Mouse (Mus musculus) heart, postnatal 0 days (tissue): ENCODE results near the gene Erg. TPM values are rescaled to one million over a fixed set of nuclear protein-coding genes. Genes with fewer than 3 reads are reported as not detected.

ENCODE experiments used
- ATAC-seq: fragments of 200-750 bp; cut with Nextera tagmentation; 2 replicates; pipeline ENCODE4 v1.8.0; 2017; ENCODE audit warnings: low read depth, moderate number of reproducible peaks, moderate library complexity; ENCODE audit not compliant: insufficient read depth
- DNase-seq: peaks from one replicate; pipeline ENCODE4 v3.0.0-alpha.2; 2016; ENCODE audit warnings: low spot score
- H3K27ac ChIP-seq: fragments of 300-500 bp; sonication (generic); 2 replicates; pipeline ENCODE4 v1.5.1; 2014; ENCODE audit warnings: low read depth, mild to moderate bottlenecking
- H3K27me3 ChIP-seq: fragments of 300-500 bp; sonication (generic); 2 replicates; pipeline ENCODE4 v1.6.1; 2014; ENCODE audit warnings: low read length, mixed read lengths; ENCODE audit not compliant: control insufficient read depth, insufficient read depth
- H3K36me3 ChIP-seq: fragments of 300-500 bp; sonication (generic); replicated peaks from 2 replicates; pipeline ENCODE4 v1.6.1; 2014; ENCODE audit warnings: low read length, mixed read lengths; ENCODE audit not compliant: control insufficient read depth, insufficient read depth
- H3K4me1 ChIP-seq: fragments of 300-500 bp; sonication (generic); 2 replicates; pipeline ENCODE4 v1.6.1; 2014; ENCODE audit warnings: antibody characterized with exemption; ENCODE audit not compliant: control insufficient read depth, insufficient read depth
- H3K4me2 ChIP-seq: fragments of 300-500 bp; sonication (generic); 2 replicates; pipeline ENCODE4 v1.6.1; 2014; ENCODE audit warnings: low read depth, mild to moderate bottlenecking, low read length, moderate library complexity
- H3K4me3 ChIP-seq: fragments of 300-500 bp; sonication (generic); 2 replicates; pipeline ENCODE4 v1.5.1; 2014; ENCODE audit warnings: low read depth, low read length
- H3K9ac ChIP-seq: fragments of 300-500 bp; sonication (generic); replicated peaks from 2 replicates; pipeline ENCODE4 v1.6.1; 2014; ENCODE audit warnings: low read depth, low read length, mixed read lengths
- H3K9me3 ChIP-seq: fragments of 300-500 bp; sonication (generic); replicated peaks from 2 replicates; pipeline ENCODE4 v1.6.1; 2016; ENCODE audit warnings: low read length; ENCODE audit not compliant: control insufficient read depth
- CTCF ChIP-seq: IDR thresholded peaks from 2 replicates; pipeline ENCODE4 v1.5.1; 2016; ENCODE audit warnings: antibody characterized with exemption, control low read depth, low read depth
- EP300 ChIP-seq: IDR thresholded peaks from 2 replicates; pipeline ENCODE4 v1.6.1; 2016; ENCODE audit warnings: antibody characterized with exemption, low read depth
- WGBS: fragments of 180-500 bp; shearing (Covaris S2); extraction: QIAGEN DNeasy Blood & Tissue Kit; methylation state at CpG from one replicate; pipeline ENCODE4 v1.1.7; 2014; 5-methylcytosine and 5-hydroxymethylcytosine counted together
- polyA plus RNA-seq: library from polyadenylated mRNA; unstranded; fragments of >200 nt; fragmentation: Nextera tagmentation; extraction: Ambion mirVana; gene quantifications from 2 replicates; pipeline ENCODE4 v1.2.1, GENCODE M21; 2015
- total RNA-seq: library from RNA; depleted of rRNA; stranded (reverse); fragments of >200 nt; gene quantifications from 2 replicates; pipeline ENCODE4 v1.2.3, GENCODE M21; 2014; ENCODE audit warnings: low replicate concordance

The Erg gene
- total and polyA plus RNA-seq, 2 experiments from 2014 or later = 7.2 to 12.1 TPM

DNA sequence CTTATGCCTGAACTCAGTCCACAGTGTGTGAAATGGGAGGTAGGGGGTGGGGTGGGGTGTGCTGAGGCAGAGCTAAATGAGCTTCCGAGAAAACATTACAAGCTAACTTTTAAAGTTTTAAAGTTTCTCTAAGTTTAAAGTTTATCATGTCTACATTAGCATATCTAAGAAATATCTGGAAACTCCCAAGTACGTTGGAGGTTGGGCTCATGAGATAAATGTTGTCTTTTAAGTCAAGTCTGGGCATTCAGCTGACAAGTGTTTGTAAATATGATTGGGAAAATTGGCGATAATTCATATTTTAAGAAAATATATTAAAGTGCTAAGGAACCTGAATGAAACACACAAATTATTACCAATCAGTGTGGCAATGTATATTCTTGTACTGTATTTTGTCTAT lies 112.4 kb downstream of the Erg start:
- Histone ChIP-seq H3K9ac (no peak overlapping the region), H3K4me2 (no peak overlapping the region), H3K27me3 (no peaks in the 10 kb centered on the region), H3K36me3 (no peaks in the 10 kb centered on the region), H3K27ac (no peak overlapping the region), H3K9me3 (no peaks in the 10 kb centered on the region), H3K4me3 (no peak overlapping the region), H3K4me1 (no peaks in the 10 kb centered on the region)
- ATAC-seq (no peak), DNase-seq (no peak)
- TF ChIP-seq CTCF (no peak), EP300 (no peak)
- 82% methylated on average over 3 of the region's 3 CpGs for WGBS

DNA sequence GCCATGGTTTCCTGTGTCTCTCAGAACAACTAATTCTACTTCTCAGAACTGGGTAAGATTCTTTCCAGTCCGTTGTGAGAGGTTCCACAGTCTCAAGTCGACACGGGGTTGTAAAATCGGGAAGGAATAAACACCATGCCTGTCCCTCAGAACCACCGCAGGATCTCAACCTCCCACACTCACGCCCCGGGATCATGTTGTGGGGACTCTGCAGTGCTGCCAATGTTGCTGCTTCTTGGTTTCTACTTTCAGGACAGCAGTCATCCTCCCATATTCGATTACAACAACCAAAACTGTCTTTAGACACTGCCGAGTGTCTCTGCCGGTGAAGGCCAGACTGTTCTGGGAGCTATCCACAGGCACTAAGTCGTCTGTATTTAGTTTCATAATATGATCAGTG lies 113.6 kb downstream of the Erg start:
- Histone ChIP-seq H3K27me3 (no peaks in the 10 kb centered on the region), H3K9ac (no peak overlapping the region), H3K4me3 (no peak overlapping the region), H3K36me3 (no peaks in the 10 kb centered on the region), H3K4me2 (no peak overlapping the region), H3K27ac (no peak overlapping the region), H3K4me1 (no peaks in the 10 kb centered on the region), H3K9me3 (no peaks in the 10 kb centered on the region)
- ATAC-seq (no peak), DNase-seq (no peak)
- 82% methylated on average over 11 of the region's 11 CpGs for WGBS
- TF ChIP-seq CTCF = no peak
- no peak for TF ChIP-seq EP300

DNA sequence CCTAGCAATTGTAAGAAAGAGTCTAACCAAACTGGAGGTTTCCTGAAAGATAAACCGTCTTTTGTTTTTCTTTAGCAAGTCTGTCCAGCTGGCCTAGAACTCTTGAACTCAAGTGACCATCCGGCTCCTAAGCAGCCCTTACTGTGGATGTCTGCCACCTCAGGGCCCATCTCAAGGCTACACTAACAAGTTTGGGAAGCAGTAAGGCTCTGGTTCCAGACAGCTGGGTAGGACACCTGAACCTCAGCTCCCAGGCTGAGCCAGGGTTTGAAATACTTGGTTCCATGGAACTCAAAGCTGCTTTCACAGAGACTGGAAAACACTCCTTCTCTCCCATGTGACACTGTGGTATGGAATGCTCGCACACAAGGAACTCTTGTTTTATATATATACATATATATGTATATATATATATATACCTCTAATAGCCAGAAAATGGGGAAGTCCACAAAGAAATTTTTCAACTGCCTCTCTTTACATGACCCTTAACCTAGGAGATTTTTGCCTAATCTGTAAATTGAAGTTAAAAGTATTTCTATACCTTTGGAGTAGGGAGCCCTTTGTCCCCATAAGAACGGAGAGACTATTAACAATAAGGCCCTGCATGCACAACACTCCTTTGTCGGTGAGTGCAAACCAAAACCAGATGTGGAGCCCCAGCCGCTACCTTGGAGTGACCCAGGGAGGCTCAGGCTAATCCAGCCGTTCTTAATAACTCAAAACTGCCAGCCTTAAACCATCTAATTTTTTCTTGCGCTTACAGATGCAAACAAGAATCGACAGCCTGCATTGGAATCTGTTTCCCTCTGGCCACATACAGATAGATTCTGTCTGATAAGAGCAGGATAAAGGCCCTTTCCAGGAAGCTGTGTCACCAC lies 116.9 kb downstream of the Erg start:
- Histone ChIP-seq H3K9me3 (no peaks in the 10 kb centered on the region), H3K4me3 (no peak overlapping the region), H3K4me1 (no peaks in the 10 kb centered on the region), H3K9ac (no peak overlapping the region), H3K36me3 (no peaks in the 10 kb centered on the region), H3K4me2 (no peak overlapping the region), H3K27me3 (no peaks in the 10 kb centered on the region), H3K27ac (no peak overlapping the region)
- TF ChIP-seq EP300 (no peak), CTCF (no peak)
- DNase-seq (no peak), ATAC-seq (no peak)
- 65% methylated on average over 9 of the region's 9 CpGs for WGBS

DNA sequence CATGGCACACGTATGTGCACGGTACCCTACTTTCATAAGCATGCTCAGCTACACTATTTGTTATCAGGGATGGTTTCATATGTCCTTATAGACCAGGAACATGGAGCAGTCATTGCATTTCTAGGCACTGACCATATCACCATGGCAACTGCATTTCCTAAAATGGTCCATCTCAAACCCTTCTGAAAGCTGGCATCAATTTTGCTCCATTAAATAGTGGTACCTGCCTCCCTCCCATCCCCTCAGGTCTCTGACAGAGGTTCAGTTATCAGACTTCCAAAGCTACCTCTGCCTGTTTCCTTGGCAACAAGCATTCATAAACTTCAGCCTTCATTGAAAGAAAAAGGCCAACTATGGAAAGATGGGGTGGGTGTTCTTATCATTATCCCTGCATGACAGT lies 118.5 kb downstream of the Erg start:
- WGBS = 94% methylated on average over 2 of the region's 2 CpGs
- no peak overlapping the region for H3K27ac ChIP-seq
- no peak overlapping the region for H3K4me3 ChIP-seq
- no peak for TF ChIP-seq EP300
- no peaks in the 10 kb centered on the region for H3K9me3 ChIP-seq
- ATAC-seq = no peak
- no peak for DNase-seq
- H3K4me2 ChIP-seq = no peak overlapping the region
- H3K4me1 ChIP-seq = no peaks in the 10 kb centered on the region
- H3K9ac ChIP-seq = no peak overlapping the region
- no peaks in the 10 kb centered on the region for H3K36me3 ChIP-seq
- H3K27me3 ChIP-seq = no peaks in the 10 kb centered on the region

DNA sequence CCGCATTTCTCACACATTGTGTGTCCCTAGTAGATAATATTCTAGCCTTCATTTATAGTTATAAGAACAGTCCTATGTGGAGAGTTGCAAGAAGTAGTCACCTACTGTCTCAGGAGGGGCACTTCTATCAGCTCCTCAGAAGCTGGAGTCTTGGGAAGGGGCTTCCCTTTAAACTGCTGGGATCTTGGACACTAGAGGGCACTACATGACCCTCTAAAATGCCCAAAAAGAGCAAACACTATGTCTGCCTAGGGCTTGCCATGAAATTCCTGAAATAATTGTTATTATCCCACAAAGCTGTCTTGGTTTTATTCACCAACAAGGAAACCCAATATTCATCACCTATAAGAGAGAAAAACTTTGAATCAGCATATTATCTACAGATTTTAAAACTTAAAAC lies 119.8 kb downstream of the Erg start:
- no peak overlapping the region for H3K4me3 ChIP-seq
- TF ChIP-seq CTCF (peak; percentile 40), EP300 (no peak)
- no peaks in the 10 kb centered on the region for H3K4me1 ChIP-seq
- H3K27me3 ChIP-seq = no peaks in the 10 kb centered on the region
- WGBS = 91% methylated on average over 1 of the region's 1 CpGs
- ATAC-seq (no peak), DNase-seq (no peak)
- H3K27ac ChIP-seq = no peak overlapping the region
- H3K36me3 ChIP-seq = no peaks in the 10 kb centered on the region
- no peak overlapping the region for H3K9ac ChIP-seq
- no peak overlapping the region for H3K4me2 ChIP-seq
- H3K9me3 ChIP-seq = no peaks in the 10 kb centered on the region

DNA sequence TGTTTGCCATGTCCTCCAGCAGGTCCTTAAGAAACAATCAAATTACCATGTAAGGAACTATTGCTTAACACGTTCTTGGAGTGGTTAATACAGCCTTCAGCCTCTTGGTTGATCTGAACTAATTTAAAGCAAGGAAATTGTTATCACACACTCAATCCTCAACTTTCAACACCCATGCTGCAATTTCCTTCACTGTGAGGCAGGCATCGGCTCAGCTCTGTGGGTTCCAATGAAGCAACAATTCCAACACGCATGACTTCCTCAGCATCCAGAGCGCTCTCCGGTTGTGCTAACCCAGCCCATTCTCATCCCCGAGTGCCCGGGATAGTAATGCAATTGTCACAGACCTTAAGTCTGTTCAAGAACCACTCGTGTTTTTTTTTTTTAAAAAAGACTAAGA lies 121.8 kb downstream of the Erg start:
- Histone ChIP-seq H3K36me3 (no peaks in the 10 kb centered on the region), H3K4me3 (no peak overlapping the region), H3K4me2 (no peak overlapping the region), H3K9ac (no peak overlapping the region), H3K27me3 (no peaks in the 10 kb centered on the region), H3K4me1 (no peaks in the 10 kb centered on the region), H3K27ac (no peak overlapping the region), H3K9me3 (no peaks in the 10 kb centered on the region)
- 64% methylated on average over 8 of the region's 8 CpGs for WGBS
- ATAC-seq (no peak), DNase-seq (no peak)
- TF ChIP-seq EP300 (no peak), CTCF (no peak)
